Comparison of ENCODE assay signal across 25 mouse cellular contexts in the genomic region with DNA sequence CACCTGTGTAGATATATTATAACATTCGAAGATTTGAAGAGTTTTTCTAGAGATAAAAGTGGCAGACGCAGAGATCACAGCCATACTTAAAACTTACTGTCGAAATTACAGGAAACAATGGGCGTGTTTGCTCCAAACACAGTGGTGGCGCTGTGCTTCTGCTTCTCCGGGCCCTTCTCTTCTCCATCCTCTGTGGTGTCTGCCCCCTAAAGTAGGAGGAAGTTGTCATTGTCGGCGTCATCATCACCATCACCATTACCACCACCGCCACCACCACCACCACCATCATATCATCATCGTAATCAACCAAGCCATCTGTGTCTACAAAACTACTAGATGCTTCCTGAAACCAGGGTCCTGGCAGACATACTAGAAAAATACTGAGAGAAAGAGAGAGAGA.
"Had no signal": no experiment of that assay in that cellular context is flagged by ENCODE, and none has a peak within 500 bp of the region (broad histone marks: within the 10 kb centered on the region; RNA-seq: fewer than 3 reads in every experiment).

No protein-coding gene starts in this region.

- H3K4me2 ChIP-seq: heart, embryonic 12.5 days; hindbrain, embryonic 13.5 days; hindbrain, embryonic 15.5 days; kidney, embryonic 15.5 days; limb, embryonic 13.5 days; limb, embryonic 15.5 days; liver, embryonic 12.5 days had no signal

- H3K27me3 ChIP-seq: heart, embryonic 12.5 days; hindbrain, embryonic 13.5 days; hindbrain, embryonic 15.5 days; kidney, embryonic 15.5 days; limb, embryonic 13.5 days; limb, embryonic 15.5 days; liver, embryonic 12.5 days had no signal

- H3K4me3 ChIP-seq: gastrocnemius, adult 2 months; heart, embryonic 10.5 days; heart, embryonic 12.5 days; hindbrain, embryonic 13.5 days; hindbrain, embryonic 15.5 days; kidney, embryonic 15.5 days; limb, embryonic 13.5 days; limb, embryonic 15.5 days; liver, embryonic 12.5 days had no signal

- H3K27ac ChIP-seq: gastrocnemius, adult 2 months; heart, embryonic 10.5 days; hindbrain, embryonic 13.5 days; hindbrain, embryonic 15.5 days; hindbrain, postnatal 0 days; kidney, embryonic 15.5 days; kidney, postnatal 0 days; limb, embryonic 13.5 days; limb, embryonic 15.5 days; liver, embryonic 12.5 days had no signal

- H3K4me1 ChIP-seq: hindbrain, embryonic 13.5 days; hindbrain, embryonic 15.5 days; kidney, embryonic 15.5 days; limb, embryonic 13.5 days; limb, embryonic 15.5 days; liver, embryonic 12.5 days had no signal

- H3K36me3 ChIP-seq: heart, embryonic 10.5 days; hindbrain, embryonic 13.5 days; hindbrain, embryonic 15.5 days; liver, embryonic 12.5 days had no signal

- DNase-seq: gastrocnemius, adult 2 months; gastrocnemius, postnatal 10 days; gastrocnemius, postnatal 25 days; heart, adult 18-20 months; heart, postnatal 10 days; heart, postnatal 36 days; kidney, adult 11 months; kidney, adult 2 months; kidney, adult 9 months; kidney, postnatal 14 days; kidney, postnatal 36 days; layer of hippocampus, adult 9-11 months; layer of hippocampus, postnatal 36 days; left cerebral cortex, postnatal 4 days had no signal

- ATAC-seq: hindbrain, postnatal 0 days; intestine, embryonic 16.5 days; liver, embryonic 12.5 days had no signal

- H3K9ac ChIP-seq: heart, embryonic 12.5 days; hindbrain, embryonic 13.5 days; hindbrain, embryonic 15.5 days; kidney, embryonic 15.5 days; limb, embryonic 13.5 days; limb, embryonic 15.5 days; liver, embryonic 12.5 days had no signal

- H3K9me3 ChIP-seq: heart, embryonic 10.5 days; heart, embryonic 12.5 days; hindbrain, embryonic 13.5 days; hindbrain, embryonic 15.5 days; kidney, embryonic 15.5 days; limb, embryonic 13.5 days; limb, embryonic 15.5 days; liver, embryonic 12.5 days had no signal
